Mouse (Mus musculus): ENCODE data around the gene Col15a1.

DNA sequence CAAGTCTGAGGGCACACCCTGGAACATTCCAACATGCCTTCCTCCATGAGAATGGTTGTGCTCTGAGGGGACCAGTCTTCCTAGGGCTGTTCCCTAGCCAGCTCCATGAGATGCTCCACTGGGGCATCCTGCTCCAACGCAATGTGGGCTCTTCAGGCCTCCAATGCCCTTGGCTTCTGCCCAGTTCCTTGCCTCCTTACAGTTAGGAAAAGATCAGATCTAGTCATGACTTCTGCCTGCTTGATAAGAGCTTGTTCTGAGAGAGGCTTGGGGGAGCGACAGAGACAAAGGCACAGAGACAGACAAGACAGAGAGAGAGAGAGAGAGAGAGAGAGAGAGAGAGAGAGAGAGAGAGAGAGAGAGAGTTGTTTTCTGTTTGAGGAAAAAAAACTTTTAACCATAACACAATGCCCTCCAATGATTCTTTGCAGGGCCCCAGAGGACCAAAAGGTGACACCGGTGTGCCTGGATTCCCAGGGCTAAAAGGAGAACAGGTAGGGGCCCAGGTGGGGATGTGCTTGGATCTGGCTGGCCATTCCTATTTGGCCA lies 78.7 kb downstream of the Col15a1 start:
- TF ChIP-seq CTCF (conservative IDR thresholded peaks at IDR 0.05; ENCODE audit: low read length), result no peak
- TF ChIP-seq NANOG (IDR thresholded peaks at IDR 0.05; ENCODE audit: borderline replicate concordance, low read length), result no peak

All from E14TG2a.4 (cell line).